Mouse (Mus musculus) stomach, embryonic 16.5 days (tissue): ENCODE data around the gene Ube2h. TPM values are rescaled to one million over a fixed set of nuclear protein-coding genes. Genes with fewer than 3 reads are reported as not detected.
"Not testable (repeated sequence)": the region's sequence is repeated elsewhere in the genome, so short reads cannot be mapped to it uniquely, and the experiment has no call there.

Experiments
- ATAC-seq: fragments of 200-750 bp; cut with Nextera tagmentation; 2 replicates; pipeline ENCODE4 v1.8.0; 2017; ENCODE audit warnings: moderate number of reproducible peaks, moderate TSS enrichment; ENCODE audit not compliant: insufficient read depth, low FRiP score
- H3K27ac ChIP-seq: fragments of 300-500 bp; sonication (generic); 2 replicates; pipeline ENCODE4 v1.5.1; 2014; ENCODE audit warnings: low read length
- H3K27me3 ChIP-seq: fragments of 300-500 bp; sonication (generic); 2 replicates; pipeline ENCODE4 v1.6.1; 2014; ENCODE audit warnings: low read length, control low read depth, mixed read lengths; ENCODE audit not compliant: control insufficient read depth, insufficient read depth
- H3K36me3 ChIP-seq: fragments of 300-500 bp; sonication (generic); 2 replicates; pipeline ENCODE4 v1.6.1; 2014; ENCODE audit warnings: low read length; ENCODE audit not compliant: control insufficient read depth, insufficient read depth
- H3K4me1 ChIP-seq: fragments of 300-500 bp; sonication (generic); 2 replicates; pipeline ENCODE4 v1.6.1; 2014; ENCODE audit warnings: low read length, control low read depth, mixed read lengths; ENCODE audit not compliant: control insufficient read depth, insufficient read depth
- H3K4me2 ChIP-seq: fragments of 300-500 bp; sonication (generic); 2 replicates; pipeline ENCODE4 v1.6.1; 2014; ENCODE audit warnings: low read depth, low read length, mixed read lengths
- H3K4me3 ChIP-seq: fragments of 300-500 bp; sonication (generic); replicated peaks from 2 replicates; pipeline ENCODE4 v1.5.1; 2014; ENCODE audit warnings: mild to moderate bottlenecking, low read length
- H3K9ac ChIP-seq: fragments of 300-500 bp; sonication (generic); 2 replicates; pipeline ENCODE4 v1.6.1; 2014; ENCODE audit warnings: low read length
- H3K9me3 ChIP-seq: fragments of 300-500 bp; sonication (generic); replicated peaks from 2 replicates; pipeline ENCODE4 v1.6.1; 2016; ENCODE audit warnings: low read length, control low read depth; ENCODE audit not compliant: control insufficient read depth
- WGBS: fragments of 180-500 bp; shearing (Covaris S2); extraction: QIAGEN DNeasy Blood & Tissue Kit; methylation state at CpG from one replicate; pipeline ENCODE4 v1.1.7; 2014; 5-methylcytosine and 5-hydroxymethylcytosine counted together
- polyA plus RNA-seq: library from polyadenylated mRNA; unstranded; fragments of >200 nt; fragmentation: Nextera tagmentation; extraction: Ambion mirVana; gene quantifications from 2 replicates; pipeline ENCODE4 v1.2.1, GENCODE M21; 2015

Ube2h gene
- polyA plus RNA-seq, 1 experiment from 2014 or later, result 47.6 TPM

DNA sequence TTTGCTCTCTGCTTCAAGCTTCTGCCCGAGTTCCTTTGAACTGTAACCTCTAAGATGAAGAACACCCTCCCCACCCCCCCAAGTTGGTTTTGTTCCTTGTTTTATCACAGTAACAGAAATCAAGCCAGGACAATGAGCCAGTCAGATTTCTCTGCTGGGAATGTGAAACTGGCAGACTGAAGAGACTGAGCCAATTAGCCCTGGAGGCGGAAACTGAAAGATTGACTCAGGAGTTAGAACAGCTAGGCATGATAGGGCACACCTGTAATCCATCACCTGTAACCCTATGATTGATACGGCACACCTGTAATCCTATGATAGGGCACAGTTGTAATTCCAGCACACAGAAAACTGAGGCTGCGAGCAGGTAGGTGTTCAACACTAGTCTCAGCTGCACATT is 27.9 kb upstream of the Ube2h start:
- ATAC-seq, result peak; percentile 70

DNA sequence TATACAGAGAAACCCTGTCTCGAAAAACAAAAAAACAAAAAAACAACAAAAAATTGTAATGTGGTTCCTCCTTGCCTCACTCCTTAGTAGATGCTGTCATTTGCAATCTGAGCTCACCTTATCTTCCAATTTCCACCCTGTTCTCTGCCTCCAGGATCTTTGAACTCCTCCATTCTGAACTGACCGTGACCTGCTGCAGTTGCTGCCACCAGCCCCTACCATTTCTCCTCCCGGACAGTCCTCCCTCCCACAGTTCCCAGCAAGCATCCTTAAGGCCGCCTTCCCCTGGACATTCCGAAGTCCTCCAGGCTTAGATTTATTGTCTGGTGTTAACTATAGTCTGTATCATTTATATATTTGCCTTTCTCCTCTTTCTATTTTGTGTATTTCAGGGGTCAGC is 26.4 kb upstream of the Ube2h start:
- H3K27ac ChIP-seq, result no peak overlapping the region
- H3K36me3 ChIP-seq, result no peaks in the 10 kb centered on the region
- H3K4me1 ChIP-seq, result no peaks in the 10 kb centered on the region; the same call in 1 of the 2 replicates
- no peak overlapping the region for H3K9ac ChIP-seq
- ATAC-seq, result no peak
- H3K27me3 ChIP-seq, result no peaks in the 10 kb centered on the region
- no peak overlapping the region for H3K4me2 ChIP-seq
- no peaks in the 10 kb centered on the region for H3K9me3 ChIP-seq
- no peak overlapping the region for H3K4me3 ChIP-seq
- 67% methylated on average over 5 of the region's 5 CpGs for WGBS

More for the DNA sequence above, 27.9 kb upstream of the Ube2h start:
- H3K27ac ChIP-seq, result peak overlapping the region; percentile 38
- no peaks in the 10 kb centered on the region for H3K27me3 ChIP-seq
- H3K4me2 ChIP-seq, result no peak overlapping the region
- no peak overlapping the region for H3K9ac ChIP-seq
- H3K4me1 ChIP-seq, result peaks cover 5% of the 10 kb centered on the region; the same call in 1 of the 2 replicates
- no peaks in the 10 kb centered on the region for H3K36me3 ChIP-seq
- H3K9me3 ChIP-seq, result no peaks in the 10 kb centered on the region
- H3K4me3 ChIP-seq, result no peak overlapping the region
- WGBS, result 48% methylated on average over 4 of the region's 4 CpGs

DNA sequence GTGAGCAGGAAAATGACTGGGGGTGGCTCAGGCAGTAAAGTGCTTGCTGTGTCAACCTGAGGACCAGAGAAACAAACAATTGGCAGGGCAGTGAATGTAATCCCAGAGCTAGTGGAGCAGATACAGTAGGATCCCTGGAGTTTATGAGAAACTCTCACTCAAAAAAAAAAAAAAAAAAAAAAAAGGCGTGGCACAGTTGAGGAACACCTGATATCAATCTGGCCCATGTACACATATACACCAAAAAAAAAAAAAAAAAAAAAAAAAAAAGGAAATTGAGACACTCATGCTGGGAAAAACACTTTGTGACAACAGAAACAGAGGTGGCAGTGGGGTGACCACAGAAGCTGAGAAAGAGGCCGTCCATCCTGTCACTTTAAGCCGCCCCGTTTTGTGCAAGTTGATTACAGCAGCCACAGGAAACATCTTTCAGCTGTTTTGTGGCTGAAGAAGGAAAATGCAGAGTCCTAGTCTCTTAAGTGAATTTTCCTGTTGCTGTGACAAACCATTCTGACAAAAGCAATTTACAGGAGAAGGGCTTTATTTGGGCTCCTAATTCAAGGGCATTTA is 21.7 kb upstream of the Ube2h start:
- ATAC-seq, result no peak
- Histone ChIP-seq H3K36me3 (no peaks in the 10 kb centered on the region), H3K9me3 (no peaks in the 10 kb centered on the region), H3K4me3 (no peak overlapping the region), H3K4me2 (no peak overlapping the region), H3K27ac (peak overlapping the region; percentile 41), H3K4me1 (0 out of 2 replicates have a peak, but pooled peaks cover 3% of the 10 kb centered on the region), H3K9ac (no peak overlapping the region), H3K27me3 (no peaks in the 10 kb centered on the region)
- WGBS, result 63% methylated on average over 3 of the region's 4 CpGs

DNA sequence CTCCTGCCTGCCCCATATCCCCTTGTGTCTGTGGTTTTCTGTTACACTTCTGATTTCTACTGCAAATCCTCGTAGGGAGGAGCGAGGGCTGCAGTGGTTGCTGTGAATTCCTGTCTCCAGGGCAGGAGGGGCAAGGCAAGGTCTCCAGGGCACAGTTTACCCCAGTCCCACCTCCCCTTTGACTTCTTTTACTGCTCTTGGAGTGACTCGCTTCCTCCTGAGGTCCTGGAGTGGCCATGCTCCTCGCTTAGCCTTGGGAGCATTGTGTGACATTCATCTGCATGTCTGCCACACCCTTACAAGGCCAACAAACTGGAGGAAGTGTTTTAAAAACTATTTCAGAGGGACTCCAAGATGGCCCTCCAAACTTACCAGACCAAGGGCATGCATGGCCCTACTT is 16.7 kb upstream of the Ube2h start:
- Histone ChIP-seq H3K36me3 (no peaks in the 10 kb centered on the region), H3K27me3 (no peaks in the 10 kb centered on the region), H3K9me3 (no peaks in the 10 kb centered on the region), H3K4me1 (0 out of 2 replicates have a peak, but pooled peaks cover 8% of the 10 kb centered on the region), H3K4me3 (no peak overlapping the region), H3K27ac (peak overlapping the region; percentile 17; the same call in 1 of the 2 replicates), H3K9ac (no peak overlapping the region), H3K4me2 (no peak overlapping the region)
- peak; percentile 60; the same call in 1 of the 2 replicates for ATAC-seq
- WGBS, result 32% methylated on average over 4 of the region's 4 CpGs

DNA sequence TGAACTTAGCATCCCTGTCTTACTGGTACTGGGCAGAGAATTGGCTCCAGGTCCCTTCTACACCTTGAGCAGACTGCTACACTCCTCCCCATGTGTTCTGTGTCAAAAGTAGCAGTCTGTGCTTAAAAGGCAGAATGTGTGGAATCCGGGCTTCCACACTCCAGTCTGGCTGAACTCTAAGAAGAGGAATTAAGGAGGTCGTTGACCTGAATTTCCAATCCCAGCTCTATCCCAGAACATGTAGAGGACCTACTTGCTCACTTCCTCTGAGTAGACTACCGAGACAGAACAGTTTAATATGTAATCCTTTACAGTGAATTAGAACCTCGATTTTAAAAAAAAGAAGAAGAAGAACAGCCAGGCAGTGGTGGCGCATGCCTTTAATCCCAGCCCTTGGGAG is 14.9 kb upstream of the Ube2h start:
- Histone ChIP-seq H3K9ac (no peak overlapping the region), H3K9me3 (no peaks in the 10 kb centered on the region), H3K4me2 (no peak overlapping the region), H3K27ac (no peak overlapping the region), H3K4me3 (no peak overlapping the region), H3K36me3 (no peaks in the 10 kb centered on the region), H3K27me3 (no peaks in the 10 kb centered on the region), H3K4me1 (0 out of 2 replicates have a peak, but pooled peaks cover 8% of the 10 kb centered on the region)
- ATAC-seq, result no peak
- WGBS, result 69% methylated on average over 5 of the region's 5 CpGs

DNA sequence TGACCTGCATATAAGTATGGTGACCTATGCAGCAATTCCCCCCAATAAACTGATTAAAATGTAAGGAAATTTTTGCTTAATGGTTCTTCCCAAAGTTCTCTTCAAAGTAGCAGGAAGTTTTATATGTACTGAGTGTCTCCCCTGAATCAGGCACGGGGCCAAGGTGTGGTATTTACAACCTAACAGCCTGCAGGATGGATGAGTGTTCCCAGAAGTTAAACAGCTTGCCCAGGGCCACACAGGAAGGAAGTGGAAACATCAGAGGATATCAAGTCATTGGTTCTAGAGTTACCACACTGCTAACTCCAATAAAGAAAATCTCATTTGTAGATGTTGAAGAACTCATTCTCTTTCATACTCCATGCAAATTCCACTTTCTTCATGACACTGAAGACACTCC is 7.7 kb upstream of the Ube2h start:
- Histone ChIP-seq H3K27ac (no peak overlapping the region), H3K9me3 (no peaks in the 10 kb centered on the region), H3K9ac (no peak overlapping the region), H3K4me1 (peaks cover 13% of the 10 kb centered on the region), H3K36me3 (no peaks in the 10 kb centered on the region), H3K4me2 (no peak overlapping the region), H3K4me3 (no peak overlapping the region), H3K27me3 (no peaks in the 10 kb centered on the region)
- no peak for ATAC-seq
- WGBS, result 29% methylated on average over 1 of the region's 1 CpGs

DNA sequence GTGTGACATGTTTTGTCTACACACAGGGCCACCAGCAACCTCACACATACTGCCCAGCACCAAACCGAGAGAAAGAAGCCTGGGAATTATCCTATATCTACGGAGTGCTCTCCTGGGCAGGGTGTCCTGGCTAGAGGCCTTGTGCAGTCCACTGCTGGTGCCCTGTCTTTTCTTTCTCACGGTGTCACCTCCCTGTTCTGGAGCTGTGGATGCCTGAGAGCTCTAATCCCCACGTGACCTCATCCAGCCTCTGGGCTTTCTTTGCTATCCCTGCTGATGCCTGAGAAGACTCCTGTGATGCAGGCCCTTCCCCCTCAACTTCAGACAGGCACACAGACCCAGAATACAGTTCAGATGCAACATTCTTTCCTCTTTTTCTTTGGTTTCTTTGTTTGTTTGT is 4.4 kb upstream of the Ube2h start:
- Histone ChIP-seq H3K27ac (no peak overlapping the region), H3K9ac (no peak overlapping the region)

DNA sequence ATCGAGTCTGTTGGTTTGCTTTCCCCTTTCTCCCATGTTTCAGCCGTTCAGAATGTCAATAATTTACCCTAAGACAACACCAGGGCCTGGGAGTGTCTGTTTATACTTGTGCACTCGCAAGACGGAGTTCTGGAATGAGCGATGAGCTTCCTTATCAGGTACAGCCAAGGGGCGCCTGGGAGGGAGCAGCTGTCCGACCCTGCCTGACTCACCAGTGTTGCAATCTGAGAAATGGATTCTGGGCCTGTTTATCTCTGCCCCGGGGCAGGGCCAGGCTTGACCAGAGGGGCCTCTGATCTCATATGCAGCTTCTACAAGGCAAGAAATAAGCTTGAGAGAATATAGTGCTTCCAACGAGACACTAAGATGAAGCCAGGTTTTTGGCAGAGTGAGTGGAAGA is 3.4 kb upstream of the Ube2h start:
- Histone ChIP-seq H3K4me1 (peaks cover 14% of the 10 kb centered on the region), H3K4me3 (no peak overlapping the region), H3K27ac (peak overlapping the region; percentile 62), H3K9ac (peak overlapping the region; percentile 34; the same call in 1 of the 2 replicates), H3K9me3 (no peaks in the 10 kb centered on the region), H3K27me3 (no peaks in the 10 kb centered on the region), H3K4me2 (peak overlapping the region; percentile 5; the same call in 1 of the 2 replicates), H3K36me3 (no peaks in the 10 kb centered on the region)
- peak; percentile 41; the same call in 1 of the 2 replicates for ATAC-seq
- WGBS, result 8% methylated on average over 9 of the region's 9 CpGs

More for the DNA sequence above, 4.4 kb upstream of the Ube2h start:
- H3K4me2 ChIP-seq, result no peak overlapping the region
- no peaks in the 10 kb centered on the region for H3K27me3 ChIP-seq
- WGBS, result 45% methylated on average over 4 of the region's 4 CpGs
- H3K4me1 ChIP-seq, result peaks cover 14% of the 10 kb centered on the region
- ATAC-seq, result no peak
- no peaks in the 10 kb centered on the region for H3K9me3 ChIP-seq
- H3K4me3 ChIP-seq, result no peak overlapping the region
- no peaks in the 10 kb centered on the region for H3K36me3 ChIP-seq

DNA sequence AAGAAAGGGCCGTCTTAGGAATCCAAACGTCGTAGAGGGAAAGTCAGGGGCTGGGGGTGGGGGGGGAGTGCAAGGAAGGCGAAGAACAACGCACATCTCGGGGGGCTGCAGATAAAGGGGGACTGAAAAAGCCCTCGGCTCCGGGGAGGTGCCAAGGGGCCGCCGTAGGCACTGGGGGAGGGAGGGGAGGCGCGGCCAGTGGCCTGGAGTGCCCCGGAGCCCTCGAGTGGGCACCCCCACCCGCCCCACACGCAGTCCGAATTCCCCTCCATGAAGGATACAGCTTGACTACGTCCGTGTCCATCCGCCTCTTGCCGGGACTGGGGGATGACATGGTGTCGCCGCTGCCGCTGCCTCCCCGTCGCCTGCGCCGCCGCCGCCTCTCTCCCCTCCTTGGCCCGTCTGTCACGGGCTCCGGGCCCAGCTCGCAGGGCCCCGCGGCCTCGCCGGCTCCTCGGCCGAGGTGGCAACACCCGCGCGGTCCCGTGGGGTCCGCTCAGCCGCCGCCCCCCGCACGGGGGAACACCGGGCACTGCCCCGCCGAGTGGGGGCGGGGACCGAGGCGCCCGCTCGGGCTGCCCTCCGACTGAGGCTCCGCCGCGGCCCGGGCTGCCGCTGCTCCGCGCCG is 454 bp downstream of the Ube2h start:
- WGBS, result 0% methylated on average over 43 of the region's 66 CpGs
- Histone ChIP-seq H3K27ac (peak overlapping the region; percentile 88), H3K9ac (peak overlapping the region; percentile 86), H3K4me3 (peak overlapping the region; percentile 76), H3K4me2 (peak overlapping the region; percentile 84), H3K4me1 (peaks cover 32% of the 10 kb centered on the region)
- H3K27me3 ChIP-seq, H3K36me3 ChIP-seq, ATAC-seq, H3K9me3 ChIP-seq: not testable (repeated sequence)
